Mouse (Mus musculus) liver, adult (tissue): ENCODE results near the gene Dpagt1.

Experiments used
- GATA4 ChIP-seq: IDR thresholded peaks from 2 replicates; pipeline ENCODE4 v1.6.1; 2014; ENCODE audit warnings: mild to moderate bottlenecking, low read length; ENCODE audit not compliant: insufficient replicate concordance

The Dpagt1 gene

DNA sequence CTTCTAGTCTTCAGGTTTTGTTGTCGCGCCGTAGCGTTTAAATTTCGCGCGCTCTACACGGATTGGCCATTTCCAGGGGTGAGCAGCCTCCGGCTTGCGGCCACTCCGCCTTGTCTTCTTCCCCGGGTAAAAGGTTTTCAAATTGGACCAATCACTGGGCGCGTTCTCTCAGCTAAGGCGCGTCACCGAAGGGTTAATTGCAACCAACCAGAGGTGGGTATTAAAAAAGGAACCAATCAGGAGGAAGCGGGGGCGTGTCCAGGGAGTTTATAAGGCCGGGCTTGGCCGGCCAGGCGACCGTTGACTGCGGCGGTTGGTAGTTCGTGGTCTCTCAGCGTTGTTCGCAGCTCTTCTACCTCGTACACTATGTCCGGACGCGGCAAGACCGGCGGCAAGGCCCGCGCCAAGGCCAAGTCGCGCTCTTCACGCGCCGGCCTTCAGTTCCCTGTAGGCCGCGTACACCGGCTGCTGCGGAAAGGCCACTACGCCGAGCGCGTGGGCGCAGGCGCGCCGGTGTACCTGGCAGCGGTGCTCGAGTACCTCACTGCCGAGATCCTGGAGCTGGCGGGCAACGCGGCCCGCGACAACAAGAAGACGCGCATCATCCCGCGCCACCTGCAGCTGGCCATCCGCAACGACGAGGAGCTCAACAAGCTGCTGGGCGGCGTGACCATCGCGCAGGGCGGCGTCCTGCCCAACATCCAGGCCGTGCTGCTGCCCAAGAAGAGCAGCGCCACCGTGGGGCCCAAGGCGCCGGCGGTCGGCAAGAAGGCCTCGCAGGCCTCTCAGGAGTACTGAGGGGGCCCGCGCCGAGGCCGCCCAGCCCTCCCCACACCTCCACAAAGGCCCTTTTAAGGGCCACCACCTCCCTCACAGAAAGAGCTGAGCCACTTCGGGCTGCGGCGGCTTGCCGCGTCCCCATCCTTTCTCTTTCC lies 8.8 kb downstream of the Dpagt1 start, which contains the start of gene H2afx:
TSS of gene H2afx (plus strand) at position 299 of the 935 bp plus-strand sequence.
- TF ChIP-seq GATA4: no peak; the same call in 1 of the 2 replicates

DNA sequence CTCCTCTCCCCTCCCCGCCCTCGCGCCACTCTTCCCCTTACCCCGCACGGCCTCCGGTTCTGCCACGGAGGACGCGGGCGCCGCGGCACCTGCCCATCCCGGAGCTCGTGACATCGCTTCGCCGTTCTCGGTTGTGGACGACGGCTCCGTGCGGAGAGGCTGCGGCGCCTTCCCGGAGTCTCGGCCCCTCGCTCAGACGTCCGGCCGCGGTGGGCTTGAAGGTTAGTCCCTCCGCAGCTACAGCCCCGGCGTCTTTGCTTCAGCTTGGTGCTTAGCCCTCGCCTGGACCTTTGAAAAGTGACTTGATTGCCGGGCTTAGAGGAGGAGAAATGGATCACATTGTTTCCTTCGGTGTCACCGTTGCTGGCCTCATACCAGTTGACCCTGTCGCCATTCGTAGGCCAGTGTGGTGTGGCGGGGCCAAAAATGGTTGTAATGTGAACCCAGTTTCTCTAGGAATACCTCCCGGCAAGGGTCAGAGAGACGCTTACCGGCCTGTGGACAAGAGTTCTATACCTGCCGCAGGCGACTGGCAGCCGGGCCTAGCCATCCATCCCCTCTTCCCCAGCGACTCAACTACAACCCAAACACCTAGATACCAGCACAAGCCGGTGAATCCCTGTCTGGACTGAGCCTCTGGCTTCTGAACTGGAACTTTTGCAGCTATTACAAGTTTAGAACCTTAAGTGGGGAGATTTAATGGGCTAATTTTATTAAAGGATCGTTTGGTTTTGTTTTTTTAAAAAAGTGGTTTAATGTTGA lies 9.7 kb downstream of the Dpagt1 start:
- no peak for TF ChIP-seq GATA4

DNA sequence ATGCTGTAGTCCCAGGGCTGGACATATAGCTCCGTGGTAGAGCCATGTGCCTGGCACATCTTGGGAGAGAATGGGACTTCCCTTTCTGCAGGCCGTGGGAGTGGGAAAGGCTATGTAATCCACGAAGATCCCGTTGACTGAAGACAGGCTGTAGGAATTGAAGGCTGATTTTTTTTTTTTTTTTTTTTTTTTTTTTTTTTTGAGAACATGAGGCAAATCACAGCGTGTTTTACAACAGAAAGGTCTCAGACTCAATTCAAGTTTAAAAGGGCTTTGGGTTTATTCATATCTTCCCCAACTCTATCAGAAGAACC lies 10.2 kb downstream of the Dpagt1 start:
- TF ChIP-seq GATA4: no peak

GRCm38 (mm10) chr9:44336964-44337363 lies 11.1 kb downstream of the Dpagt1 start:
- TF ChIP-seq GATA4: no peak

DNA sequence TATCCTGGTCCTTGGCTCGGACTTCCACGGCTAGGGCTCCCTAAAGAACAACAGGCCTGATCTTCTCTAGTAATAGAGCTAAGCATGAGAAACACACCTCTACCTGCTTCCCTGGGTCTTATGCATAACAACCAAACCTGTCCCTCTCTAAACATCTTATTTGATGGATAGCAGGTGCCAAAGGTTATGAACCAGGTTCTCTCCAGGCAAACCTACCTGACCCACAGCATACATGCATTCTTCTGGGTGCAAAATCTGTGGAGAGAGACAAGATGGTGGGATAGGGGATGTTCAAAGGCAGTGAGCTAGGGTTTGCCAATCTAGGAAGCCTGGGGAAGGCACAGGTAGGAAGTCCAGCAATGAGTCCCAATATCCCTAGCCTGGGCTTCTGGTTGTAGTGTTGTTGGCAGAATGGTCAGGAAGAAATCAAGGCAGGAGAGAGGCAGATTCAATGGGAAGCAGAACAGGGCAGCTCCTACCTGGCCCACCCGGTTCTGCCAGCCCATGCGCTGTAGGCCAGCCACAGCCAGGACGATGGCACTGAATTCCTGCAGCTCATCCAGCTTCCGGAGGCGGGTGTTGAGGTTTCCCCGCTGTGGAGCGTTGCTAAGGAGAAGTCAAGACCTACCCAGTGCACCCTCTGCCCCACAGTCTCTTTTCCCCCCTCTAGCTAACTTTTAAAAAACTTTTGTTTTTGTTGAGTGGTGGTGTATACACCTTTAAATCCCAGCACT lies 11.8 kb downstream of the Dpagt1 start:
- TF ChIP-seq GATA4: no peak

- TF ChIP-seq GATA4: no peak
Measured at GRCm38 (mm10) chr9:44338574-44338973, 12.8 kb downstream of the Dpagt1 start.

DNA sequence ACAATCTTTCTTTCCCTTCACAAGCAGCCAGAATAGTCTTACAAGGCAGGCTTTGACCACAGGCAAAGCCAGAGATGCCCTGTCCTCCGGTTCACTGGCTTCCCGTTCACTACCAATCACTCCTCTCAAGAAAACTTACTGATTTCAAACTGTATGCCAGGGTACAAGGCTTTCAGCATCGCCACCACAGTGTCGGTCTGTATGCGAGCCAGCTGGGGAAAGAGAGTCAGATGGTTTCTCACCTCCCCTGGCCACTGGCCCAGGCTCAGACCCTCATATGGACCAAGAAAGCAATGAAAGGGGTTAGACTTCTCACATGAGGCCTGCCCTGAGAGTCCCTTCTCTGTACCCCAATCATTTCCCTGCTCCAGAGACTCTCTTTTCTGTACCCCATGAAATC lies 15.7 kb downstream of the Dpagt1 start:
- no peak for TF ChIP-seq GATA4

DNA sequence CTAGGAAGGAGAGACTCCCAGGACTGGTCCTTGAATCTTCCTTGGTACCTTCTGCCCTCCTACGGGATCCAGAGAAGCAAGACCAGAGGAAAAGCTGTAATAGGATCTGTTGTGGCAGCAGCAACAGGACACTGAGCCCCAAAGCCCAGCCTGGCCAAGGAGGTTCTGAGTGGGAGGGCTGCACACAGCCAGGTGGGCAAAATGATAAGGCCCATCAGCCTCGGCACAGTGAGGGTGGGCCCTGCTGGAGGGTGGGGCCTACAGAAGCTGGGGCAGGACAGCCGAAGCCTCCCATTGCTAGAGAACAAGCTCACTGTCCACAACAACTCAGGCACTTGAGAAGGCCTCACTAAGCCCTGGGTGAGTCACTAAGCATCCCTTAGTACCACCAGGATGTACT lies 16.4 kb downstream of the Dpagt1 start:
- TF ChIP-seq GATA4: no peak

DNA sequence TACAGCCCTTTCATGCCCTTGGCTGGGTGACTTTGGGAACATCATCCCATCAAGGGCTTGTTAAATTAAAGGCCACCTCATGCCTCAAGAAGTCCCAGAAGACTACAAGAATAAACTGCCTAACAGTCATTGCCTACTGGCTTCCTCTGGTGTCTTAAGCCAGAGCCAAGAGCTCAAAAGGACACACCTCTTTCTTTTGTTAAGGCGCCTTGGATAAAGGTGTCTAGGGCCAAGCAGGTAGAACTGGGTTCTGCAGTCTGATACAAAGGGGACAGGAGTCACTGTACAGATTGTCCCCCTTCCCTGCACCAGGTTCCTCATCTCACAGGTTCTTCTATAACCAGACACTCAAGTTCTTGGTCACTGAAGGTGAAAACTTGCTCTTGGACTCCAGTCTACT lies 16.8 kb downstream of the Dpagt1 start:
- no peak for TF ChIP-seq GATA4

GRCm38 (mm10) chr9:44343290-44343689 lies 17.5 kb downstream of the Dpagt1 start:
- TF ChIP-seq GATA4: no peak

GRCm38 (mm10) chr9:44343781-44344421 lies 18.1 kb downstream of the Dpagt1 start, which contains the start of gene Hmbs:
Gene Hmbs, minus strand, starts transcription at chr9:44344228.
- TF ChIP-seq GATA4: no peak; the same call in 1 of the 2 replicates

- TF ChIP-seq GATA4: no peak
Measured at GRCm38 (mm10) chr9:44345570-44346433, 20.0 kb downstream of the Dpagt1 start.

GRCm38 (mm10) chr9:44347166-44347565 lies 21.3 kb downstream of the Dpagt1 start:
- no peak for TF ChIP-seq GATA4

GRCm38 (mm10) chr9:44347621-44348020 lies 21.8 kb downstream of the Dpagt1 start:
- no peak for TF ChIP-seq GATA4
